Mouse (Mus musculus) heart, adult 2 months (tissue): ENCODE data around the gene Ikzf3. TPM values are rescaled to one million over a fixed set of nuclear protein-coding genes. Genes with fewer than 3 reads are reported as not detected.

Source experiments
- DNase-seq, 2 experiments: peaks; one replicate each; pipeline ENCODE4 v3.0.0; 2021
- H3K27ac ChIP-seq: fragments of 200-600 bp; 2 replicates; pipeline ENCODE4 v1.8.1; 2022
- H3K27me3 ChIP-seq: fragments of 200-500 bp; 2 replicates; pipeline ENCODE4 v1.6.1; 2012; ENCODE audit warnings: mild to moderate bottlenecking, low read length, inconsistent platforms, mixed read lengths; ENCODE audit not compliant: control insufficient read depth, insufficient read depth
- H3K36me3 ChIP-seq: fragments of 200-500 bp; 2 replicates; pipeline ENCODE4 v1.6.1; 2012; ENCODE audit warnings: low read length, inconsistent platforms; ENCODE audit not compliant: control insufficient read depth, insufficient read depth
- H3K4me1 ChIP-seq: fragments of 200-500 bp; 2 replicates; pipeline ENCODE4 v1.6.1; 2011; ENCODE audit warnings: low read length; ENCODE audit not compliant: control insufficient read depth, insufficient read depth
- H3K4me3 ChIP-seq: fragments of 200-600 bp; 2 replicates; pipeline ENCODE4 v1.8.1; 2022
- H3K79me2 ChIP-seq: fragments of 200-500 bp; replicated peaks from 2 replicates; pipeline ENCODE4 v1.6.1; 2012; ENCODE audit warnings: mild to moderate bottlenecking, inconsistent platforms, low read length, moderate library complexity, mixed read lengths; ENCODE audit not compliant: control insufficient read depth, insufficient read depth
- H3K9ac ChIP-seq: fragments of 200-500 bp; 2 replicates; pipeline ENCODE4 v1.6.1; 2012; ENCODE audit warnings: low read depth, mild to moderate bottlenecking, control low read depth, inconsistent platforms, low read length, mixed read lengths
- CTCF ChIP-seq: fragments of 200-600 bp; IDR thresholded peaks from 2 replicates; pipeline ENCODE4 v1.8.1; 2022; ENCODE audit warnings: antibody characterized with exemption, mild to moderate bottlenecking, moderate library complexity
- EP300 ChIP-seq: fragments of 200-500 bp; IDR thresholded peaks from 2 replicates; pipeline ENCODE4 v1.6.1; 2011; ENCODE audit warnings: low read depth, low read length, control low read depth; ENCODE audit not compliant: insufficient read depth
- POLR2A ChIP-seq: fragments of 200-500 bp; IDR thresholded peaks from 2 replicates; pipeline ENCODE4 v1.6.1; 2011; ENCODE audit warnings: mild to moderate bottlenecking, low read depth, low read length, control low read depth; ENCODE audit not compliant: insufficient read depth
- WGBS: fragments of 180-500 bp; shearing (Covaris S2); methylation state at CpG from one replicate; pipeline ENCODE4 v1.1.7; 2018; 5-methylcytosine and 5-hydroxymethylcytosine counted together
- intact Hi-C: fragments of 180-260 bp; cut with DNase I; formaldehyde crosslinking; loops from one replicate; pipeline ENCODE4 v1.15.1; 2025
- polyA plus RNA-seq: library from polyadenylated mRNA; depleted of rRNA; stranded (reverse); fragments of >200 nt; gene quantifications from 2 replicates; pipeline ENCODE4 v1.2.3, GENCODE M21; 2012
- total RNA-seq, 2 experiments: library from RNA; stranded (reverse); gene quantifications; 2 replicates each; pipeline ENCODE4 v1.2.3; 2021

Ikzf3 gene
- total and polyA plus RNA-seq, 3 experiments = 0.94 to 1.5 (median 1.5) TPM

GRCm38 (mm10) chr11:98493394-98493793, 52.4 kb downstream of the Ikzf3 start:
- H3K79me2 ChIP-seq = no peaks in the 10 kb centered on the region
- H3K27me3 ChIP-seq = no peaks in the 10 kb centered on the region
- no peaks in the 10 kb centered on the region for H3K36me3 ChIP-seq
- no peak overlapping the region for H3K9ac ChIP-seq
- H3K4me3 ChIP-seq = no peak overlapping the region
- H3K4me1 ChIP-seq = no peaks in the 10 kb centered on the region
- intact Hi-C loops = no loop called here
- TF ChIP-seq CTCF (no peak), POLR2A (no peak), EP300 (no peak)
- no peak for DNase-seq
- H3K27ac ChIP-seq = no peak overlapping the region
- WGBS = 73% methylated on average over 9 of the region's 9 CpGs

- 31% methylated on average over 7 of the region's 7 CpGs for whole genome bisulfite sequencing
- H3K27ac ChIP-seq = no peak overlapping the region
- H3K9ac ChIP-seq = no peak overlapping the region
- H3K4me1 ChIP-seq = no peaks in the 10 kb centered on the region
- no peak for TF ChIP-seq POLR2A
- TF ChIP-seq EP300 = no peak
- no peak for TF ChIP-seq CTCF
- intact Hi-C loops = no loop called here
- H3K27me3 ChIP-seq = no peaks in the 10 kb centered on the region
- peak in 1 of 2 experiments; percentile 6 for DNase-seq
- H3K4me3 ChIP-seq = no peak overlapping the region
- H3K79me2 ChIP-seq = no peaks in the 10 kb centered on the region
- no peaks in the 10 kb centered on the region for H3K36me3 ChIP-seq
These were observed 52.9 kb downstream of the Ikzf3 start for GRCm38 (mm10) chr11:98492959-98493358.

GRCm38 (mm10) chr11:98491571-98491970, 54.3 kb downstream of the Ikzf3 start:
- Histone ChIP-seq H3K27ac (no peak overlapping the region), H3K27me3 (no peaks in the 10 kb centered on the region), H3K4me1 (no peaks in the 10 kb centered on the region), H3K9ac (no peak overlapping the region), H3K79me2 (no peaks in the 10 kb centered on the region), H3K4me3 (no peak overlapping the region), H3K36me3 (no peaks in the 10 kb centered on the region)
- TF ChIP-seq POLR2A (no peak), CTCF (no peak), EP300 (no peak)
- 47% methylated on average over 7 of the region's 7 CpGs for WGBS
- DNase-seq = no peak
- intact Hi-C loops = no loop called here

DNA sequence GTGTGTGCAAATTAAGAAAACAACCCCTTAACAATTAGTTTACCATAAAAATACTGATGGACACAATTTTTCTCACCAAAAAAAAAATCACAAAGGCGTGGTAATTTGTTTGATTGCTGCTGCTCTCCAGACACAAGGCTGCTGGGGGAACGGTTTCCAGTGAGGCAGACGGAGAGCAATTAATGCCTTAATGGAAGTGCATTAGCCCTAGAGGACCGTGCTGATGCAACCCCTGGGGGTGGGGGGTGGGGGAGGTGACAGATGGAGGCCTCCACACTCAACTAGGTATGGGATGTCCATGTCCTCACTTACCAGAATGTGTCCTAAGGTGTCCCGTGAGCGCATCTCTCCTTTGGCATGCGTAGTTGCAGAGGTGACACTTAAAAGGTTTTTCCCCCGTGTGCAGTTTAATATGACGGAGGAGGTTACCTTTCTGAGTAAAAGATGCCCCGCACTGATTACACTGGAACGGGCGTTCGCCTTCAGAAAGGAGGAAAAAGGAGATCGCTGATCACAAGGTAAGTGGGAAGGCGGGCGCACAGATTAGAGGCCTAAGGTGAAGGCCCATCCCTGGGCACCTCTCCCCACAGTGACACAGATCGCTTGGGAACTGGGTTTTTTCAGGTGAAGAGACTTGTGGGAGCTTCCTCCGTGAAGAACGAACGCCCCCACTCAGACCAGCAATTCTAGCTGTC, 57.1 kb downstream of the Ikzf3 start:
- TF ChIP-seq CTCF = no peak
- TF ChIP-seq POLR2A = no peak
- Histone ChIP-seq H3K27me3 (no peaks in the 10 kb centered on the region), H3K27ac (no peak overlapping the region), H3K36me3 (no peaks in the 10 kb centered on the region), H3K9ac (no peak overlapping the region), H3K4me1 (no peaks in the 10 kb centered on the region), H3K79me2 (no peaks in the 10 kb centered on the region), H3K4me3 (no peak overlapping the region)
- WGBS = 80% methylated on average over 20 of the region's 20 CpGs
- no peak for DNase-seq
- intact Hi-C loops = no loop called here

DNA sequence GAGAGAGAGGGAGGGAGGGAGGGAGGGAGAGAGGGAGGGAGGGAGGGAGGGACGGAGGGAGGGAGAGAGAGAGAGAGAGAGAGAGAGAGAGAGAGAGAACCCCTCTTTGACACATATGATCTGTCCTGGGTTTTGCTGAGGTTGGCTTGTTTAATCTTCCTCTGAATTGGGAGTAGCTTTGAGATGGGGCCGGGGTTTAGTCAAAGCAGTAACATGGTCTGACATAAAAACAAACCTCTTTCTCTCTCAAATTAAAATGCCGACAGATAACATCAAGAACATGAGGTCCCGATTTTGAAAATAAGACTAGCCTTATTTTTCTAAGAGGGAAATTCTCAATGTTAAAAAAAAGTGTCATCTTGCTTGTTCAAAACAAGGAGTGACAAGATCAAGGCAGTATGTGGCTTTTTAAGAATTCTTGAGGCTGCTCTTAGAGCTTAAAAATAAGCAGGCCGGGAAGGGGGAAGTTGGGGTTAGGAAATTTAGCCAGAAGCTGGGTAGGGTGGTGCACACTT, 58.2 kb downstream of the Ikzf3 start:
- H3K4me1 ChIP-seq = no peaks in the 10 kb centered on the region
- intact Hi-C loops = no loop called here
- H3K9ac ChIP-seq = no peak overlapping the region
- WGBS = 73% methylated on average over 5 of the region's 5 CpGs
- H3K27me3 ChIP-seq = no peaks in the 10 kb centered on the region
- no peak overlapping the region for H3K27ac ChIP-seq
- H3K4me3 ChIP-seq = no peak overlapping the region
- no peak for DNase-seq
- TF ChIP-seq POLR2A (no peak), EP300 (no peak), CTCF (no peak)
- H3K79me2 ChIP-seq = no peaks in the 10 kb centered on the region
- H3K36me3 ChIP-seq = no peaks in the 10 kb centered on the region

- Histone ChIP-seq H3K36me3 (no peaks in the 10 kb centered on the region), H3K9ac (no peak overlapping the region), H3K4me3 (no peak overlapping the region), H3K27ac (no peak overlapping the region), H3K79me2 (no peaks in the 10 kb centered on the region), H3K27me3 (no peaks in the 10 kb centered on the region), H3K4me1 (no peaks in the 10 kb centered on the region)
- WGBS = 82% methylated on average over 2 of the region's 2 CpGs
- TF ChIP-seq POLR2A (no peak), EP300 (no peak), CTCF (no peak)
- intact Hi-C loops = no loop called here
- no peak for DNase-seq
These were observed 60.1 kb downstream of the Ikzf3 start for GRCm38 (mm10) chr11:98485749-98486148.
